Mouse (Mus musculus): ENCODE data around the gene Cacna1c.

GRCm38 (mm10) chr6:118594070-118594469 is 602.1 kb downstream of the Cacna1c start:
- TF ChIP-seq POLR2A (IDR thresholded peaks at IDR 0.05; ENCODE audit: borderline replicate concordance, insufficient read depth, low read length) (no peak), CTCF (IDR thresholded peaks at IDR 0.05; ENCODE audit: borderline replicate concordance, insufficient read depth, low read depth, low read length) (no peak)
